Mouse (Mus musculus) liver, adult 2 months (tissue): ENCODE results near the gene Hhatl. TPM values are rescaled to one million over a fixed set of nuclear protein-coding genes. Genes with fewer than 3 reads are reported as not detected.

ENCODE experiments used
- DNase-seq: peaks from one replicate; pipeline ENCODE4 v3.0.0-alpha.2; 2011; ENCODE audit warnings: low read depth, low spot score; ENCODE audit errors: extremely low read depth
- H3K27ac ChIP-seq: fragments of 200-500 bp; replicated peaks from 2 replicates; pipeline ENCODE4 v1.5.1; 2012; ENCODE audit warnings: low read depth, mild to moderate bottlenecking, control low read depth, inconsistent platforms, low read length; ENCODE audit not compliant: insufficient read depth
- H3K27me3 ChIP-seq: fragments of 200-500 bp; 2 replicates; pipeline ENCODE4 v1.6.1; 2012; ENCODE audit warnings: mild to moderate bottlenecking, moderate library complexity, low read length, inconsistent platforms; ENCODE audit not compliant: control insufficient read depth, insufficient read depth
- H3K36me3 ChIP-seq: fragments of 200-500 bp; 2 replicates; pipeline ENCODE4 v1.6.1; 2012; ENCODE audit warnings: low read length, inconsistent platforms; ENCODE audit not compliant: control insufficient read depth, insufficient read depth
- H3K4me1 ChIP-seq: fragments of 200-500 bp; 2 replicates; pipeline ENCODE4 v1.6.1; 2011; ENCODE audit warnings: low read length; ENCODE audit not compliant: control insufficient read depth, insufficient read depth
- H3K4me3 ChIP-seq: fragments of 200-500 bp; 2 replicates; pipeline ENCODE4 v1.5.1; 2011; ENCODE audit warnings: low read depth, mild to moderate bottlenecking, control low read depth, low read length, moderate library complexity; ENCODE audit not compliant: insufficient read depth
- H3K79me2 ChIP-seq: fragments of 200-500 bp; 2 replicates; pipeline ENCODE4 v1.6.1; 2012; ENCODE audit warnings: inconsistent platforms, mild to moderate bottlenecking, low read length, moderate library complexity; ENCODE audit not compliant: control insufficient read depth, insufficient read depth
- H3K9ac ChIP-seq: fragments of 200-500 bp; 2 replicates; pipeline ENCODE4 v1.6.1; 2012; ENCODE audit warnings: low read depth, mild to moderate bottlenecking, control low read depth, inconsistent platforms, low read length
- CTCF ChIP-seq: fragments of 200-500 bp; IDR thresholded peaks from 2 replicates; pipeline ENCODE4 v1.5.1; 2011; ENCODE audit warnings: low read depth, low read length, control low read depth
- POLR2A ChIP-seq: fragments of 200-500 bp; IDR thresholded peaks from 2 replicates; pipeline ENCODE4 v1.6.1; 2011; ENCODE audit warnings: low read length, control low read depth; ENCODE audit not compliant: insufficient read depth; ENCODE audit errors: extremely low read depth
- WGBS: fragments of 180-500 bp; shearing (Covaris S2); methylation state at CpG from one replicate; pipeline ENCODE4 v1.1.7; 2018; 5-methylcytosine and 5-hydroxymethylcytosine counted together
- polyA plus RNA-seq: library from polyadenylated mRNA; depleted of rRNA; stranded (reverse); fragments of >200 nt; gene quantifications from 2 replicates; pipeline ENCODE4 v1.2.3, GENCODE M21; 2012; rRNA removed
- total RNA-seq: library from RNA; depleted of rRNA; stranded (reverse); fragments of >200 nt; gene quantifications from 2 replicates; pipeline ENCODE4 v1.2.3, GENCODE M21; 2014; rRNA removed

Gene Hhatl
- total RNA-seq (0.07 TPM in 1 of 2 replicates, not detected in the other), polyA plus RNA-seq (not detected in 2 replicates)

GRCm38 (mm10) chr9:121791757-121792521, at the start of gene Hhatl:
TSS of gene Hhatl (minus strand) at chr9:121792507.
- H3K9ac ChIP-seq = no peak within 1 kb of the TSS
- TF ChIP-seq POLR2A = no peak
- no peak for TF ChIP-seq CTCF
- WGBS = 60% methylated on average over 23 of the region's 24 CpGs
- peaks cover 7% of the 10 kb centered on the region; the same call in 1 of the 2 replicates for H3K4me1 ChIP-seq
- no peak within 1 kb of the TSS for H3K4me3 ChIP-seq
- no peak for DNase-seq
- H3K27me3 ChIP-seq = no peaks in the 10 kb centered on the region
- no peaks in the 10 kb centered on the region for H3K79me2 ChIP-seq
- H3K27ac ChIP-seq = no peak within 1 kb of the TSS
- no peaks in the 10 kb centered on the region for H3K36me3 ChIP-seq

GRCm38 (mm10) chr9:121839622-121839965, 47.3 kb upstream of the Hhatl start:
- TF ChIP-seq CTCF (no peak), POLR2A (no peak)
- Histone ChIP-seq H3K36me3 (no peaks in the 10 kb centered on the region), H3K79me2 (no peaks in the 10 kb centered on the region), H3K27me3 (peaks cover 2% of the 10 kb centered on the region; the same call in 1 of the 2 replicates), H3K4me1 (no peaks in the 10 kb centered on the region), H3K4me3 (peak overlapping the region; percentile 28; the same call in 1 of the 2 replicates), H3K27ac (no peak overlapping the region), H3K9ac (no peak overlapping the region)
- 58% methylated on average over 7 of the region's 7 CpGs for WGBS
- DNase-seq = no peak

GRCm38 (mm10) chr9:121838829-121839621, 46.7 kb upstream of the Hhatl start, which contains the start of gene Ccdc13:
TSS of gene Ccdc13 (minus strand) at chr9:121839461.
- TF ChIP-seq POLR2A (no peak), CTCF (no peak)
- peaks cover 2% of the 10 kb centered on the region; the same call in 1 of the 2 replicates for H3K27me3 ChIP-seq
- no peak within 1 kb of the TSS for H3K27ac ChIP-seq
- no peaks in the 10 kb centered on the region for H3K36me3 ChIP-seq
- peak within 1 kb of the TSS; percentile 28; the same call in 1 of the 2 replicates for H3K4me3 ChIP-seq
- no peaks in the 10 kb centered on the region for H3K4me1 ChIP-seq
- H3K79me2 ChIP-seq = no peaks in the 10 kb centered on the region
- no peak for DNase-seq
- WGBS = 21% methylated on average over 61 of the region's 61 CpGs
- no peak within 1 kb of the TSS for H3K9ac ChIP-seq

GRCm38 (mm10) chr9:121838008-121838407, 45.7 kb upstream of the Hhatl start:
- DNase-seq = peak; percentile 53
- 59% methylated on average over 6 of the region's 6 CpGs for WGBS
- no peaks in the 10 kb centered on the region for H3K79me2 ChIP-seq
- TF ChIP-seq CTCF (no peak), POLR2A (no peak)
- H3K27me3 ChIP-seq = peaks cover 2% of the 10 kb centered on the region; the same call in 1 of the 2 replicates
- no peak overlapping the region for H3K9ac ChIP-seq
- H3K27ac ChIP-seq = no peak overlapping the region
- H3K4me1 ChIP-seq = no peaks in the 10 kb centered on the region
- no peak overlapping the region for H3K4me3 ChIP-seq
- no peaks in the 10 kb centered on the region for H3K36me3 ChIP-seq

- 78% methylated on average over 11 of the region's 11 CpGs for WGBS
- no peak for TF ChIP-seq POLR2A
- DNase-seq = no peak
- no peaks in the 10 kb centered on the region for H3K4me1 ChIP-seq
- no peak overlapping the region for H3K9ac ChIP-seq
- no peaks in the 10 kb centered on the region for H3K36me3 ChIP-seq
- no peaks in the 10 kb centered on the region for H3K79me2 ChIP-seq
- H3K27me3 ChIP-seq = no peaks in the 10 kb centered on the region
- H3K27ac ChIP-seq = no peak overlapping the region
- H3K4me3 ChIP-seq = no peak overlapping the region
Measured at GRCm38 (mm10) chr9:121833825-121834224, 41.5 kb upstream of the Hhatl start.
